Mouse (Mus musculus) gastrocnemius, postnatal 36 days (tissue): Measurements from ENCODE around the gene Tcte2. TPM values are rescaled to one million over a fixed set of nuclear protein-coding genes. Genes with fewer than 3 reads are reported as not detected.

Source experiments
- DNase-seq, 2 experiments: peaks; one replicate each; pipeline ENCODE4 v3.0.0; 2022
- intact Hi-C: fragments of 180-260 bp; cut with DNase I; formaldehyde crosslinking; loops from one replicate; pipeline ENCODE4 v1.15.1; 2025
- total RNA-seq, 2 experiments: library from RNA; stranded (reverse); gene quantifications; 2 replicates each; pipeline ENCODE4 v1.2.3; 2021

Gene Tcte2
- total RNA-seq, 2 experiments from 2014 or later = 0.48 to 1.5 TPM

DNA sequence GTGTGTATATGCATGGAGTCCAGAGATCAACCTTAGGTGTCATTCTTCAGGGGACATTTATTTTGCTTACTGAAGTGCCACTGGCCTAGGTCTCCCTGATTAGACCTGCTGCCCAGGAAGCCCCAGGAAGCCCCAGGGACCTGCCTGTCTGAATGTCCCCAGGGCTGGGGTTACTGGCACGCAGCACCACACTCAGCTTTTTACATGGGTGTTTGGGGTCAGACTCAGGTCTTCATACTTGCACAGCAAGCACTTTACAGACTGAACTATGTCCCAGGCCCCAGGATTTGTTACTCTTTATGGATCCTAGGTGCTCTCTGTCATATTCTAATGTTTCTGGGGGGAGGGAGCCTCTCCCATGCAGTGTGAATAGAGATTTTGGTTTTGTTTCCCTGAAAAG lies 95.9 kb downstream of the Tcte2 start:
- intact Hi-C loops = no loop called here

DNA sequence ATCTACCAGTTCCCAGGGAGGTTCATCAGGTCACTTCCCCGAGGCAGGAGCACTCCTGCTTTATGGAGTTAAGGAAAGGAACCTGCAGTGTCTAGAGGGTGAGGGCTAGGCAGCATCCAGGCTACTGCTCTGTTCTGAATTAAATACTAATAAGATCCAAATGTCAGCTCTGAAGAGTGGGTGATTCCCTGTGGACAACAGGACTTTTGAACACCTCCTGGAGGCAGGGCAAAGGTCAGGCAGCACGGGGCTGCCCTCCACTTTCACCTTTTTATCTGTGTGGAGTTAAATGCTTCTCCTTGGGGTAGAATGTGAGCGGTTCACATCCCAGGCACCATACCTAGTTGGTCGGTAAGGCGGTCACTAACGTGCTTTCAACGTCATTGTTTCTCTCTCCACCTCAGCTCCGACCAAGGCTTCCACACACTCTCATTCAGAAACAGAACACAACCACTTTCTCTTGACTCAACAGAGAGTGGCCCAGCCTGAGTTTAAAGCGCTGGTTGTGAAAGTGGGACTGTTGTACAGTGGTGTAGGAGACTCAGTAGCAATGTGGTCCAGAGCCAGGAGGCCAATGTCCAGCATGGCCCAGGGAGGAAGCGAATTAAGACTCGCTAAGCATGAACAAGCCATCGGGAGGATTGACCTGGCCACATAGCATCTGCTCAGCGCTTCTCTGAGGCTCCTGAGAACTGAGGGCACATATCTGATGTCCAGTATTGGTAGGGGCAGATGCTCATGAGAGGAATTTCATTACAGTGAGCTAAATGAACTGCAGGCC lies 98.0 kb downstream of the Tcte2 start:
- intact Hi-C loops = no loop called here
- no peak for DNase-seq

More for the DNA sequence above, 95.9 kb downstream of the Tcte2 start:
- DNase-seq = no peak

Other genes starting within 250 kb of the Tcte2 start
- 10 to 100 TPM; 46.9 to 48.8 TPM for gene Afdn, start 1.3 kb downstream of the Tcte2 start, total RNA-seq
- not detected for gene Gm7168, start 186.5 kb upstream of the Tcte2 start, total RNA-seq
- gene Gm7356, start 241.9 kb upstream of the Tcte2 start, total RNA-seq = not detected